Mouse (Mus musculus) spleen, adult 2 months (tissue): ENCODE results near the gene Gpr176.

Source experiments
- CTCF ChIP-seq: fragments of 200-500 bp; IDR thresholded peaks from 2 replicates; pipeline ENCODE4 v1.5.1; 2011; ENCODE audit warnings: mild to moderate bottlenecking, inconsistent platforms; ENCODE audit not compliant: insufficient read depth, insufficient read length, insufficient replicate concordance; ENCODE audit errors: extremely low read depth
- POLR2A ChIP-seq: fragments of 200-500 bp; IDR thresholded peaks from 2 replicates; pipeline ENCODE4 v1.6.1; 2011; ENCODE audit warnings: low read depth, low read length, inconsistent platforms

- TF ChIP-seq CTCF (no peak), POLR2A (no peak)
Measured at GRCm38 (mm10) chr2:118372561-118372900, 688 bp downstream of the Gpr176 start.
